Mouse (Mus musculus) midbrain, embryonic 10.5 days (tissue): ENCODE data around the gene Spaca7. TPM values are rescaled to one million over a fixed set of nuclear protein-coding genes. Genes with fewer than 3 reads are reported as not detected.
A peak's percentile ranks its signal among the peaks of the same experiment; 100 is the strongest.
"Not testable (repeated sequence)": the region's sequence is repeated elsewhere in the genome, so short reads cannot be mapped to it uniquely, and the experiment has no call there.

Source experiments
- DNase-seq: peaks from one replicate; pipeline ENCODE4 v3.0.0-alpha.2; 2017; ENCODE audit warnings: low spot score
- H3K27ac ChIP-seq: fragments of 300-500 bp; sonication (generic); replicated peaks from 2 replicates; pipeline ENCODE4 v1.5.1; 2016; ENCODE audit warnings: mild to moderate bottlenecking
- H3K27me3 ChIP-seq: fragments of 300-500 bp; sonication (generic); 2 replicates; pipeline ENCODE4 v1.6.1; 2016; ENCODE audit warnings: low read depth, mild to moderate bottlenecking; ENCODE audit not compliant: poor library complexity, severe bottlenecking
- H3K36me3 ChIP-seq: fragments of 300-500 bp; sonication (generic); 2 replicates; pipeline ENCODE4 v1.6.1; 2016; ENCODE audit warnings: mild to moderate bottlenecking, moderate library complexity
- H3K4me1 ChIP-seq: fragments of 300-500 bp; sonication (generic); 2 replicates; pipeline ENCODE4 v1.6.1; 2016
- H3K4me3 ChIP-seq: fragments of 300-500 bp; sonication (generic); 2 replicates; pipeline ENCODE4 v1.5.1; 2016; ENCODE audit warnings: mild to moderate bottlenecking, moderate library complexity
- H3K9me3 ChIP-seq: fragments of 300-500 bp; sonication (generic); replicated peaks from 2 replicates; pipeline ENCODE4 v1.6.1; 2016; ENCODE audit warnings: mild to moderate bottlenecking
- WGBS: fragments of 180-500 bp; shearing (Covaris S2); methylation state at CpG from one replicate; pipeline ENCODE4 v1.1.7; 2016; 5-methylcytosine and 5-hydroxymethylcytosine counted together
- polyA plus RNA-seq: library from polyadenylated mRNA; unstranded; fragments of >200 nt; fragmentation: Nextera tagmentation; extraction: Ambion mirVana; gene quantifications from 2 replicates; pipeline ENCODE4 v1.2.1, GENCODE M21; 2016

Gene Spaca7
- polyA plus RNA-seq, 1 experiment from 2014 or later = not detected

DNA sequence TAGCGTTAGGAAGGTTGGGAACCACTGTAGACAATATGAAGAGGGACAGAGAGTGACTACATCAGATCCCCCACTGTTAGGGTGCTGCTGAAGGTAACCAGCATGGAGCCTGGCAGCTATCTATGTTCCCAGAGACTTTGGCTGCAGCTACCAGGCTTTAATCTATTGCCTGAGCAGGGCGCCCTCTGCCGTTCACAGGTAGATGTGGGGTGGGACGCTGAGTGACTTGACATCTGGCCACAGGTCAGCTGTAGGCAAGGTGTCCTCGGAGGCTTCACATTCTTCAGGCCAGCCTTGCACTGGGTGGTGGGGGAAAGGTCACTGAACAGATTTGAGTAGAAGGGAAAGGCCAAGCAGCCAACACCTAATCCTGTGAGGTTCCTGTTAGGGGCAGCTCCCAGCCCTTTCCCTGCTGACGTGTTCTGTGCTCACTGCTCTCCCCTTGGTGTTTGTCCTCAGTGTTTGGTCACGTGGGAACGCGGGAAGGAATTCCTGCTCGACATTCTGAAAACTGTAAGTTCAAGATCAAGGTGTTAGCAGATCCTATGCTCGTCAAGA is 11.3 kb upstream of the Spaca7 start:
- DNase-seq = peak; percentile 81
- Histone ChIP-seq H3K9me3 (no peaks in the 10 kb centered on the region), H3K4me1 (peaks cover 27% of the 10 kb centered on the region), H3K4me3 (no peak overlapping the region), H3K27me3 (peaks cover 88% of the 10 kb centered on the region), H3K36me3 (no peaks in the 10 kb centered on the region), H3K27ac (no peak overlapping the region)
- WGBS = 18% methylated on average over 11 of the region's 11 CpGs

DNA sequence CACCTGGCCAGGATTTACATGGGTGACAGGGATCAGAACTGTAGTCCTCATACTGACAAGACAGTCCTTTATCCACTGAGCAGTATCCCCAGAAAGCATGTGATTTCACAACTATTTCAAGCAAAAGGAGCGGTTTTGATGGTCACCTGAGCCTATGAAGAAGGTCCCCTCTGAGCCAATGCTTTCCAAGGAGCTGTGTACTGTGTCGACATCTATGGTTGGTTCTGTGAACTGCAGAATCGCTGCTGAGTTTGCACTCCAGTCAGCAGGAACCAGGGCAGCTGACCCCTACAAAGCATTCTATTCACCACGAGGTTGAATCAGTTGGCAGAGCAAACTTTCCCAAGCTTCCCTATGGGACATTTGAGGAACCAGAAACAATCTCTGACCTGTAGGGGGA is 8.5 kb upstream of the Spaca7 start:
- Histone ChIP-seq H3K4me1 (peaks cover 32% of the 10 kb centered on the region), H3K27ac (no peak overlapping the region), H3K36me3 (no peaks in the 10 kb centered on the region), H3K4me3 (no peak overlapping the region), H3K9me3 (no peaks in the 10 kb centered on the region), H3K27me3 (peaks cover 81% of the 10 kb centered on the region)
- WGBS = 8% methylated on average over 4 of the region's 4 CpGs
- peak; percentile 59 for DNase-seq

DNA sequence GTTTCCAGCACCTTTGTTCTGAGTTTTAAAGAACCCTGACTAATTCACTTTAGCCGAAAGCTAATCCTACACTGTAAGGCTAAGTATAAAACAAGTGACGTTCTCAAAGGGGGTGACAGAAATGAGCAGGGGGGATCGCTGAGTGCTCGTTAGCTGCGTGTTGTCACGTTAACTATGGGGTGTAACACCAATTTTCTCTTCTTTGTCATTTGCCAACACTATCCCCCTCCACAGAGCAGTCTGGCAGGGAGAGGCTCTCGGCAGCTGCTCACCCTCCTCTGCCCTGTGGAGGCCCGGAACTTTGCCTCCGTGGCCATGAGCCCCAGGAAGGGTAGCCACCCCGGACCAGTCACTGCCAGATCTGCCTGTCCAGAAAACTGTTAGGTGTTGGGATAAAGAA is 7.3 kb upstream of the Spaca7 start:
- Histone ChIP-seq H3K27me3 (peaks cover 73% of the 10 kb centered on the region), H3K27ac (no peak overlapping the region)
- WGBS = 51% methylated on average over 10 of the region's 10 CpGs

DNA sequence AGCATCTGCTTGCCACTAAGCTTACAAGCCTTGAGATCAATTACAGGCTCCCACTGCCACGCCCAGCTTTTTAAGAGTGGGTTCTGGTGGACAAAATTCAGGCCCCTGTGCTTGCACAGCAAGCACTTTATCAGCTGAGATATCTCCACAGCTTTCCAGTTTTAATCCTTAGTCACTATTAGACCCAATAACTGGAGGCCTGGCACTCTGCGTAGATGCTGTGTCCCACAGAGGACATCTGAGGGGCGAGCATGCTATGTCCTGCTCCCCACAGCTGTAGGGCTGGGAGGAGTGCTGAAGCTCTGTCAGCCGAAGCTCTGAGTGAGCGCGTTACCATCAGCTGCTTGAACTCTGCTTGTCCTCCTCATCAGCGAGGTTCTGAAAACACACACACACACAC is 6.3 kb upstream of the Spaca7 start:
- WGBS = 55% methylated on average over 7 of the region's 7 CpGs
- Histone ChIP-seq H3K4me3 (no peak overlapping the region), H3K36me3 (no peaks in the 10 kb centered on the region), H3K27me3 (peaks cover 64% of the 10 kb centered on the region), H3K9me3 (no peaks in the 10 kb centered on the region), H3K27ac (no peak overlapping the region), H3K4me1 (peaks cover 24% of the 10 kb centered on the region)
- DNase-seq = no peak

More for the DNA sequence above, 7.3 kb upstream of the Spaca7 start:
- no peak for DNase-seq
- no peak overlapping the region for H3K4me3 ChIP-seq
- peaks cover 32% of the 10 kb centered on the region for H3K4me1 ChIP-seq
- no peaks in the 10 kb centered on the region for H3K9me3 ChIP-seq
- no peaks in the 10 kb centered on the region for H3K36me3 ChIP-seq

DNA sequence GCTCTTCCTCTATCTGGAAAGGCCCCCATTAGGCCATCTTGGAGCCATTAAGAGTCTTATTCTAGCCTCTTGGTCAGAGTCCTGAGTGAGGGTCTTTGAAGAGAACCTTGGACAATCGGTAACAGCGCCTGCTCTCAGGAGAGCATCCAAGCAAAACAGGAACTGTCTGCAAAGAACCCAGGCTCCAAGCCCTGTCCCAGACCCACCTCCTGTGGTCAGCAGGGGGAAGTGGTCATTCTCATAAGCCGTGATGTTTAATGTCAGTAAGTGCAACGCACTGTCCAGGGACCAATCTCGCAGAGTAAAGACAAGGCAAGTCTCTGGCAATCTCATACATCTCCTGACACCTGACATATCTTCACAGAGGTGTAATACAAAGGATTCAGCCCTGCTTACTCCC is 3.2 kb downstream of the Spaca7 start:
- Histone ChIP-seq H3K4me1 (peaks cover 13% of the 10 kb centered on the region), H3K27ac (no peak overlapping the region), H3K36me3 (no peaks in the 10 kb centered on the region), H3K9me3 (no peaks in the 10 kb centered on the region), H3K27me3 (peaks cover 38% of the 10 kb centered on the region), H3K4me3 (no peak overlapping the region)
- 60% methylated on average over 5 of the region's 5 CpGs for WGBS
- no peak for DNase-seq

DNA sequence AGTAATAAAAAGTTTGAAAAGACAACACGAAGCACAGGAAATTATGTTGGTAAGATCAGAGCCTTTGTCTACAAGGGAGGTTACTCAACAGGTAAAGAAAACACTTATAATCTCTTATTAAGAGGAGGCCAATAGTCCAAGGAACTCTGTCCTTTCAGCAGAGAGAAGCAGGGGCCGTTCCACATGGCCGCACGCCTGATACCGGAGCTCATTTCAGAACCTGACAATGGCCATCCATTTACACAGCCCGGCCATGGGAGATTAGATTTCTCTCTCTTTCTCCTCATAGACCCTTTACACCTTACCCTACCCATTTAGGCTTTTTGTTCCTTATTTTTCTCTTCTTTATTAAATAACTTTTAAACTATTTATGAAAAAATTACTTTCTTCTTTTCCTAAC is 3.9 kb downstream of the Spaca7 start:
- H3K27me3 ChIP-seq = peaks cover 38% of the 10 kb centered on the region
- no peak for DNase-seq
- 35% methylated on average over 6 of the region's 6 CpGs for WGBS
- no peak overlapping the region for H3K4me3 ChIP-seq
- no peaks in the 10 kb centered on the region for H3K36me3 ChIP-seq
- H3K4me1 ChIP-seq = peaks cover 13% of the 10 kb centered on the region
- no peak overlapping the region for H3K27ac ChIP-seq
- H3K9me3 ChIP-seq = no peaks in the 10 kb centered on the region

DNA sequence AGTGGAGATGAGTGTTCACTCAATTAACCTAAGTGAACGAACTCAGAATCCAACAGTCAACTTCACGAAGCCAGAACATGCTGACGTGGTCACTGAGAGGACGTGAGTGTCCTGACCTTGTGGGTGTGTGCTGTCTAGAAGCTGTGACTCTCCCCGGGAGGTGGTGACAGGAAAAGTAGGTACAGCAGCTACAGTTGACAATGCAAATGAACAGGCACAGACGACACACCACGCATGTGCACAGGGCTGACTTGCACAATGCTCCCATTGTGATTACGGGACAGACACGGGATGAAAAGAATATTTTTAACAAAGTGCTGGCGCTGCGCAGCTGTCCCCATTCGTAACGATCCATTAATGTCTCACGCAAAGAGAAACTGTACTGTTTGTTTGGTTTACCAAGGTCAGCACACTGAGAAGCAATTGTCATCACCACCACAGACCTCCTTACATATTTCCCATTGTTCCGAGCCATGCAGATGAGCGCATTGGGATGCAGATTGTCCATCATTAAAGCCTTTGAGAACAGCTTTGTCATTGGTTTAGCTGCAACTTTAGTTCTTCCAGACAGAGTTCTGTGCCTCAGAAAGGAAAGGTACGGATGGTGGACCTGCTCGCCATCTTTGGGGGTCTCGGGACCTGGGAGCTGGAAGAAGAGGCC is 6.6 kb downstream of the Spaca7 start:
- DNase-seq, H3K9me3 ChIP-seq, H3K36me3 ChIP-seq, H3K4me3 ChIP-seq, H3K27ac ChIP-seq: not testable (repeated sequence)
- WGBS = 91% methylated on average over 19 of the region's 19 CpGs
- peaks cover 18% of the 10 kb centered on the region for H3K27me3 ChIP-seq
- H3K4me1 ChIP-seq = peaks cover 13% of the 10 kb centered on the region

DNA sequence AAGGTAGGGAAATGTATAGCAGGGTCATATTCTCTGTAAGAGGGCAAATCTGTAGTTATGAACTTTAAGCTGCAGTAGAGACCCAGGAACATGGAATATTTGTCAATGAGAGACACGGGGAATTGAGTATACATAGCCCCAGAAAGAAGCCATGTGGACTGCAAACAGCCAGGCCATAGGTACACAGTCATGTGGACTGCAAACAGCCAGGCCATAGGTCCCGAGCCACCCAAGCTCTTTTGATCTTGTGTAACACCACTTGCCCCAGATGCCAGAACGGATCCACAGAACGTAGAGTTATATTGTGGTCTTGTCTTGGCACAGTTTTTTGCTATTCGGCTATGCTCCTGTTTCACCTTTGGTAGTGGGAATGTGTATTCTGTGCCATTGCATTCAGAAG is 11.0 kb downstream of the Spaca7 start:
- DNase-seq = no peak
- Histone ChIP-seq H3K4me3 (no peak overlapping the region), H3K27me3 (peaks cover 4% of the 10 kb centered on the region), H3K36me3 (no peaks in the 10 kb centered on the region), H3K27ac (no peak overlapping the region), H3K4me1 (no peaks in the 10 kb centered on the region), H3K9me3 (no peaks in the 10 kb centered on the region)
- WGBS = 93% methylated on average over 5 of the region's 5 CpGs

DNA sequence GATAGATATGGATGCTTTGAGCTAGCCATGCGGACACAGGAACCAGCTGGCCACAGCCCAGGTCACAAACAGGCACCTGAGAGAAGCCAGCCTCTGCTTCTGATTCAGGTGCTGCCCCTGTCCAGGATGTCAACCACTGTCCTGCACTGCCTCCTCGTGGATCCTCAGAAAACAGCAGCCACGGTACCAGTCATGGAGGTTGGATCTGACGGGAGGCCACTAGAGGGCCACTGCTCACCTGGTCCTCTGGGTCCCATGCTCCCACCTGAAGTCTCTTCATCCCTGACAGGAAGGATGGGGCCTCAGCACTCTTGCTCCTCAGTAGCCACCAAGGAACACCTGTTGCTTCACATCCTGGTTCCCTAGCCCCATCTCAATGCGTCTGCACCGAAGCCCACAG is 34.4 kb downstream of the Spaca7 start:
- peaks cover 50% of the 10 kb centered on the region for H3K27me3 ChIP-seq
- no peaks in the 10 kb centered on the region for H3K9me3 ChIP-seq
- no peak overlapping the region for H3K4me3 ChIP-seq
- DNase-seq = peak; percentile 76
- 20% methylated on average over 6 of the region's 6 CpGs for WGBS
- no peaks in the 10 kb centered on the region for H3K36me3 ChIP-seq
- peaks cover 19% of the 10 kb centered on the region for H3K4me1 ChIP-seq
- no peak overlapping the region for H3K27ac ChIP-seq

DNA sequence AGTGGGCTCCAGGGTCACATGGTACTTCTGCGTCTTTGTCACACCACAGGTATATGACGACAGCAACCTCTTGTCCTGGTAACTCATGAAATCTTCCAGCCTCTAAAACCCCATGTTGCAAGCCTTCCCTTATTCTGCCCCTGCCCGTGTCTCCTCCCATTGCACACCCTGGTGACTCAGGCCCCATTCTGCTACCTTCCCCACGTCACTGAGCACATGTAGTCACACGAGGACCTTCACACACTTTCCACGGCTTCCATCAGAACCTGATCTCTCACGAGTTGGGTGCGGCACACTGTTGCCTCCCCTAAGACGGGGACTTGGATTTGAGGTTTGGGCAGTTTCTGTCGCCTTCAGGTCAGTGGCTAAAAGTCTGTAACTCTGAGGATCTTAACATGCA is 36.0 kb downstream of the Spaca7 start:
- Histone ChIP-seq H3K4me3 (no peak overlapping the region), H3K27ac (no peak overlapping the region), H3K9me3 (no peaks in the 10 kb centered on the region), H3K27me3 (peaks cover 60% of the 10 kb centered on the region), H3K36me3 (peaks cover 6% of the 10 kb centered on the region), H3K4me1 (peaks cover 19% of the 10 kb centered on the region)
- no peak for DNase-seq
- 82% methylated on average over 10 of the region's 10 CpGs for WGBS

DNA sequence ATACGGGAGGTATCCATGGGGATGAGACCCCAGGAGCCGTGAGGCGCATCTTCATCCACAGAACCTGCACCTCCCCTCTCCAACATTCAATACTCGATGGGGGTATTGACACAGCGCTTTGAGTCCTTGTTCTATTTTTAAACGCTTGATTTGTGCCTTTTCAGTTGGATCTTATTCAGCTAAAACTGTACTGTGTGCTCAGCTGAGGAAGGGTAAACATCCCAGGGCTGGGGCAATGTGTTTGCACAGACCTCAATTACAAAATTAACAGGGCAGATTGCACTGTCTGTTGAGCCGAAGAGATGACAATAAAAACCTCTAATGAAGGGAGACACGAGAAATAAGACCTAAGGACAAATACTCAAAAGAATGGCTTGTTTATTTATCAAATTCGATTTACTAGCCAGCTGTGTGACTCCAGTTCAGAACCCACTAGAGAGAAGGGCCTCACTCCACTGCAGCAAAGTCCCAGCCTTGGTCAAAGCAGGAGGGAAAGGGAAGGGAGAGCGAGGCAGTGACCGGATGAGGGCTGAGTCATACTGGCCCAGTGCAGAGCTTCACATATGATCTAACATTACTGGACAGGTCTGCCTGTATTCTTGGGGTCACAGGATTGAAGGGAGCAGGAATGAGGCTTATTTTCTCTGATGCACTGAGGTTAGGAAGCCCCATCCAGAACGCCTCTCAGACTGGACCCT is 37.1 kb downstream of the Spaca7 start:
- Histone ChIP-seq H3K9me3 (no peaks in the 10 kb centered on the region), H3K4me1 (peaks cover 19% of the 10 kb centered on the region), H3K4me3 (no peak overlapping the region), H3K36me3 (peaks cover 15% of the 10 kb centered on the region), H3K27ac (no peak overlapping the region), H3K27me3 (peaks cover 50% of the 10 kb centered on the region)
- DNase-seq = no peak
- 64% methylated on average over 12 of the region's 12 CpGs for WGBS

DNA sequence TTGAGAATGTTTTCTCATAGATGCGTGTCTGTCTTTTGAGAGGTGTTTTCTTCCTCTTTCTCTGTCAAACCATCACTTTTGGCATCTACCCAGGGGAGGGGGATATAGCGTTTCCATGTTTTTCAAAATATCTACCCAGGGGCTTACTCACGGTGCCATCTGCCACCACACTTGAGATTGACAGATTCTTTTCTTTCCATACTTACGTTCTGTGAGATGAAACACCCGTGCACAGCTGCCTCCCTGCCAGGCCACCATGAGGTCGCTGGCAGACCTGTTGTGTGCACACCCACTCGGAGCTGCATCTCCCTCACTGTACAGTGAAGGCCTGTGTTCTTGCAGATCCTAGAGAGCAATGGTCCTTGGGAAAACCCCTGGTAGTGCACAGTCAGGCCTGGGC is 40.4 kb downstream of the Spaca7 start:
- Histone ChIP-seq H3K4me1 (peaks cover 19% of the 10 kb centered on the region), H3K9me3 (no peaks in the 10 kb centered on the region), H3K4me3 (no peak overlapping the region), H3K36me3 (peaks cover 40% of the 10 kb centered on the region), H3K27ac (no peak overlapping the region), H3K27me3 (peaks cover 28% of the 10 kb centered on the region)
- WGBS = 92% methylated on average over 7 of the region's 7 CpGs
- DNase-seq = no peak

DNA sequence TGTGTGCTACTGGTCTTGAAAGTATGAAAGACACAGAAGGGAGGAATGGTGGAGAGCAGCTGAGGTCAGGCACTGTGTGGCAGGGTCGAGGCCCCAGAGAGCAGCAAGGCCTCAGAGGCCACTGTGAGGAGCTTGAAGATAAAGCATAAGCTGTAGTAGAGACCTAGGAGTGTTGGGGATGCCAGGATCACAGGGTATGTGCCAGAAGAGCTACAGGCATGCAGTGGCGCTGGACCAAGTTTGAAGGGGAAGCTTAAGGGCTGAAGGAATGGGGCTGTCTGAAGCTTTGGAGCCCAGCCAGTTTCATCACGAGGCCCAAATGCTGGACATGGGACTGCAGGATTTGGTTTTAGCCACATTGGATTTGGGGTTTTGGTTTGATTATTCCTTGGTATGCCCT is 44.5 kb downstream of the Spaca7 start:
- not testable (repeated sequence) for H3K9me3 ChIP-seq, H3K4me3 ChIP-seq, H3K27me3 ChIP-seq, H3K27ac ChIP-seq, DNase-seq, H3K4me1 ChIP-seq
- 93% methylated on average over 3 of the region's 3 CpGs for WGBS
- H3K36me3 ChIP-seq = peaks cover 76% of the 10 kb centered on the region
